Mouse (Mus musculus): ENCODE results near the gene Boc.

GRCm38 (mm10) chr16:44526689-44527088, 32.0 kb downstream of the Boc start:
- TF ChIP-seq CTCF (IDR thresholded peaks at IDR 0.05; ENCODE audit: low read depth, low read length), result no peak
- no peak for TF ChIP-seq POLR2A (IDR thresholded peaks at IDR 0.05; ENCODE audit: extremely low read depth, insufficient read depth, low read length)
